In the genomic region with DNA sequence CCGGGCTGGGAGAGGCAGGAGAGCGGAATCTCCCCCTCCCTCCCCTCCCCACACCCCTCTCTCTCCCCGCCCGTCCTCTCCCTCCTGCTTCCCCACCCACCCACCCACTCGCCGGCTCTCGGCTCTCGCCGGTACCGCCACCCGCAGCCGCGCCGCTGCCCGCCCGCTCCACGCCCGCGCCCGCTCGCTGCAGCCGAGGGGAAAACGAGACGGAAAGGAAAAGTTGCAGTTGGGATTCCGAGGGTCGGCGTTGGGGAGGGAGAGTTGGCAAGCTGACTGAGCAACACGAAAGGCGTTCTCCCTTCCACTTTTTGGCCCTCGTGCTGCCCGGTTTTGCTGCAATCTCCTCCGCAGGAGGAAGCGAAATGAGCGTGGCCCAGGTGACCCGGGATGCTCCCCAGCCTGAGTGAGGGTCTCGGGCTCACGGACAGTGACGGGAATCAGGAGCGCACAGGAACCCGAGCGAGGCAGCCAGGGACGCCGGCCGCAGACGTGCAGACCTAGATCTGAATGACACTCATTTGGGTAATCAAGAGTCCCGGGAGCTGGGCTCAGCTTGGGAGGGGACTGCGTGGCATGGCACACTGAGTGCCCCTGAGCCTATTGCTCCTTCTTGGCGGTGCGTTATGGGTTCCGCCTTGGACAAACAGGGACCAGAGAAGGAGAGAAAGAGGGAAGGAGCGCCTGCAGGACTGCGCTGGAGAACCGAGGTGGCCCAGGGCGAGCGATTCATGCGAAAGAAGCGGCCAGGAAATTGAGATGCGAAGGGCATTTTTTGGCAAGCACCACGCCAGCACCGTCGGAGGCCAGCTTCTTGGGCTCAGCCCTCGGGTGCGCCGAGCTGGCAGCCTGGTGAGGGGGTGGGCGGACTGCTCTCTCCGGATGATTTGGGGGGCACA, we compare ENCODE assay signal across 8 mouse cellular contexts.
DNase-seq lines count a peak whose midpoint lies in the region; ATAC-seq and TF ChIP-seq lines count a peak whose summit lies in the region.
"Had no signal": no experiment of that assay in that cellular context is flagged by ENCODE, and none has a peak within 500 bp of the region (broad histone marks: within the 10 kb centered on the region; RNA-seq: fewer than 3 reads in every experiment).

No protein-coding gene starts in this region.

- no peak overlapping the region for H3K27ac ChIP-seq in lung, postnatal 0 days (ENCODE audit: low read length)
- peak overlapping the region; percentile 94 for H3K27ac ChIP-seq in forebrain, embryonic 16.5 days (ENCODE audit: low read length)
- no peak overlapping the region for H3K27ac ChIP-seq in limb, embryonic 15.5 days

- no peaks in the 10 kb centered on the region for H3K4me1 ChIP-seq in lung, postnatal 0 days (ENCODE audit: insufficient read depth, low read depth, low read length)
- peaks cover 24% of the 10 kb centered on the region for H3K4me1 ChIP-seq in forebrain, embryonic 16.5 days (replicated peaks; ENCODE audit: control insufficient read depth, insufficient read depth, low read length)
- H3K4me1 ChIP-seq in limb, embryonic 15.5 days: peaks cover 23% of the 10 kb centered on the region

- no peaks in the 10 kb centered on the region for H3K9me3 ChIP-seq in lung, postnatal 0 days (ENCODE audit: low read length)
- no peaks in the 10 kb centered on the region for H3K9me3 ChIP-seq in forebrain, embryonic 16.5 days (ENCODE audit: control insufficient read depth, low read length)
- H3K9me3 ChIP-seq in limb, embryonic 15.5 days: no peaks in the 10 kb centered on the region

- no peak for TF ChIP-seq EP300 in lung, postnatal 0 days (IDR thresholded peaks at IDR 0.05)

- peaks cover 49% of the 10 kb centered on the region for H3K27me3 ChIP-seq in lung, postnatal 0 days (replicated peaks; ENCODE audit: insufficient read depth, low read length)
- H3K27me3 ChIP-seq in forebrain, embryonic 16.5 days (replicated peaks; ENCODE audit: control insufficient read depth, insufficient read depth, low read length): no peaks in the 10 kb centered on the region
- H3K27me3 ChIP-seq in limb, embryonic 15.5 days: peaks cover 97% of the 10 kb centered on the region

- no peak overlapping the region for H3K9ac ChIP-seq in lung, postnatal 0 days (replicated peaks; ENCODE audit: low read depth)
- H3K9ac ChIP-seq in forebrain, embryonic 16.5 days (replicated peaks; ENCODE audit: low read depth, low read length): peak overlapping the region; percentile 71
- H3K9ac ChIP-seq in limb, embryonic 15.5 days: peak overlapping the region; percentile 11; the same call in 1 of the 2 replicates

- WGBS in lung, postnatal 0 days: under 1% methylated on average over 43 of the region's 66 CpGs
- WGBS in forebrain, embryonic 16.5 days: 0% methylated on average over 43 of the region's 66 CpGs
- WGBS in limb, embryonic 15.5 days: under 1% methylated on average over 51 of the region's 66 CpGs

- no peaks in the 10 kb centered on the region for H3K36me3 ChIP-seq in lung, postnatal 0 days (ENCODE audit: insufficient read depth, low read length)
- H3K36me3 ChIP-seq in forebrain, embryonic 16.5 days (ENCODE audit: control insufficient read depth, insufficient read depth): no peaks in the 10 kb centered on the region
- H3K36me3 ChIP-seq in limb, embryonic 15.5 days: no peaks in the 10 kb centered on the region

- DNase-seq in lung, postnatal 0 days (ENCODE audit: low spot score): peak; percentile 41
- no peak for DNase-seq in lung, postnatal 25 days (ENCODE audit: low spot score)
- DNase-seq in cerebellum, adult 8-10 months: peak; percentile 73
- DNase-seq in right cerebral cortex, postnatal 14 days: peak; percentile 53

- peak overlapping the region; percentile 66 for H3K4me2 ChIP-seq in lung, postnatal 0 days (replicated peaks; ENCODE audit: low read depth, low read length)
- peak overlapping the region; percentile 80 for H3K4me2 ChIP-seq in forebrain, embryonic 16.5 days (ENCODE audit: low read length)
- peak overlapping the region; percentile 76 for H3K4me2 ChIP-seq in limb, embryonic 15.5 days

- ATAC-seq in lung, postnatal 0 days: no peak
- peak; percentile 55 for ATAC-seq in forebrain, embryonic 16.5 days
- ATAC-seq in limb, embryonic 15.5 days (ENCODE audit: insufficient number of reproducible peaks, low FRiP score, low TSS enrichment, low read depth): no peak
- ATAC-seq in megakaryocyte-erythroid progenitor cell, adult 5-6 weeks (replicated peaks; ENCODE audit: low FRiP score, low TSS enrichment, poor library complexity, severe bottlenecking): no peak

- H3K4me3 ChIP-seq in lung, postnatal 0 days (ENCODE audit: low read depth, low read length): peak overlapping the region; percentile 38
- peak overlapping the region; percentile 57 for H3K4me3 ChIP-seq in forebrain, embryonic 16.5 days (replicated peaks; ENCODE audit: low read length)
- H3K4me3 ChIP-seq in limb, embryonic 15.5 days: peak overlapping the region; percentile 45
- H3K4me3 ChIP-seq: myocyte had no signal

- no peak for TF ChIP-seq CTCF in lung, postnatal 0 days (IDR thresholded peaks at IDR 0.05)
